8 mouse cellular contexts compared by ENCODE assay signal in genomic region chr6:13838677-13839344, GRCm38 (mm10). TPM values are rescaled to one million over a fixed set of nuclear protein-coding genes. Genes with fewer than 3 reads are reported as not detected.
DNase-seq lines count a peak whose midpoint lies in the region; ATAC-seq and TF ChIP-seq lines count a peak whose summit lies in the region.

No protein-coding gene starts in this region.

- peak overlapping the region; percentile 98 for H3K4me2 ChIP-seq in CH12.LX (ENCODE audit: insufficient read depth, low read depth, poor library complexity, severe bottlenecking)
- H3K4me2 ChIP-seq in forebrain, embryonic 16.5 days (ENCODE audit: low read length): peak overlapping the region; percentile 88
- H3K4me2 ChIP-seq in neural tube, embryonic 13.5 days: peak overlapping the region; percentile 75

- peak; percentile 93 for ATAC-seq in forebrain, embryonic 16.5 days
- peak; percentile 90 for ATAC-seq in neural tube, embryonic 13.5 days (ENCODE audit: low read depth)

- under 1% methylated on average over 41 of the region's 41 CpGs for WGBS in forebrain, embryonic 16.5 days
- 1% methylated on average over 33 of the region's 41 CpGs for WGBS in neural tube, embryonic 13.5 days

- DNase-seq in CH12.LX (ENCODE audit: extremely low read depth): peak; percentile 51
- peak; percentile 80 for DNase-seq in cerebellum, adult 11 months
- peak; percentile 36 for DNase-seq in heart, postnatal 25 days (ENCODE audit: low spot score)
- DNase-seq in layer of hippocampus, adult 2 months (ENCODE audit: low spot score in 2 of 2): peak; percentile 81
- peak; percentile 58 for DNase-seq in lung, adult 18-20 months

- peak overlapping the region; percentile 21 to 69 (median 59) for H3K4me3 ChIP-seq in CH12.LX (replicated peaks in 1 of 3; ENCODE audit: low read depth in 2 of 3, low read length in 2 of 3, poor library complexity in 1 of 3)
- H3K4me3 ChIP-seq in forebrain, embryonic 16.5 days (replicated peaks; ENCODE audit: low read length): peak overlapping the region; percentile 79
- H3K4me3 ChIP-seq in layer of hippocampus, adult 2 months: peak overlapping the region; percentile 88
- H3K4me3 ChIP-seq in neural tube, embryonic 13.5 days: peak overlapping the region; percentile 78
- H3K4me3 ChIP-seq in testis, adult 2 months (ENCODE audit: control insufficient read depth, low read depth, low read length): peak overlapping the region; percentile 58

- TF ChIP-seq CTCF in CH12.LX (conservative IDR thresholded peaks at IDR 0.05 in 1 of 2, IDR thresholded peaks at IDR 0.05 in 1 of 2; ENCODE audit: low read depth in 2 of 2, low read length in 2 of 2): no peak
- TF ChIP-seq CTCF in layer of hippocampus, adult 2 months (conservative IDR thresholded peaks at IDR 0.05): no peak
- no peak for TF ChIP-seq CTCF in testis, adult 2 months (IDR thresholded peaks at IDR 0.05; ENCODE audit: control insufficient read depth, insufficient read depth, insufficient replicate concordance, low read depth, low read length)

- intact Hi-C loops in heart, postnatal 25 days (cut with DNase I): loop anchor here (2.0 kb wide), 1 partner anchor 32 kb away; the partner anchor contains the start of gene 2610001J05Rik

- H3K27ac ChIP-seq in CH12.LX (ENCODE audit: insufficient read depth, low read depth): no peak overlapping the region
- peak overlapping the region; percentile 100 for H3K27ac ChIP-seq in forebrain, embryonic 16.5 days (ENCODE audit: low read length)
- H3K27ac ChIP-seq in layer of hippocampus, adult 2 months: peak overlapping the region; percentile 100
- peak overlapping the region; percentile 99 for H3K27ac ChIP-seq in neural tube, embryonic 13.5 days (replicated peaks)
- H3K27ac ChIP-seq in testis, adult 2 months (ENCODE audit: control insufficient read depth, insufficient read depth, low read depth, low read length): no peak overlapping the region

- dilution Hi-C loops in CH12.LX (cut with MboI; ENCODE audit: extremely low pct_ligation_motif_present, extremely low pct_unique_long_range_greater_than_20kb, low sequenced_read_pairs): no loop called here

- in situ Hi-C loops in CH12.LX (cut with MboI; ENCODE audit: low pct_ligation_motif_present, low pct_unique_long_range_greater_than_20kb, low sequenced_read_pairs): no loop called here

- H3K9ac ChIP-seq in CH12.LX (ENCODE audit: insufficient read depth, low read depth): peak overlapping the region; percentile 89
- H3K9ac ChIP-seq in forebrain, embryonic 16.5 days (replicated peaks; ENCODE audit: low read depth, low read length): peak overlapping the region; percentile 99
- H3K9ac ChIP-seq in neural tube, embryonic 13.5 days: peak overlapping the region; percentile 99

- no peak for TF ChIP-seq EP300 in CH12.LX (IDR thresholded peaks at IDR 0.05; ENCODE audit: low read length)

- peaks cover 6 to 8% of the 10 kb centered on the region in 2 experiments for H3K4me1 ChIP-seq in CH12.LX (ENCODE audit: control insufficient read depth in 1 of 2, insufficient read depth in 2 of 2)
- peaks cover 11% of the 10 kb centered on the region for H3K4me1 ChIP-seq in forebrain, embryonic 16.5 days (replicated peaks; ENCODE audit: control insufficient read depth, insufficient read depth, low read length)
- peaks cover 33% of the 10 kb centered on the region for H3K4me1 ChIP-seq in neural tube, embryonic 13.5 days (replicated peaks)
- peaks cover 2% of the 10 kb centered on the region for H3K4me1 ChIP-seq in testis, adult 2 months (ENCODE audit: control insufficient read depth, insufficient read depth, low read length)

- H3K79me2 ChIP-seq in CH12.LX (replicated peaks; ENCODE audit: control insufficient read depth, extremely low read depth, insufficient read depth, poor library complexity, severe bottlenecking): no peaks in the 10 kb centered on the region

- no peaks in the 10 kb centered on the region for H3K27me3 ChIP-seq in CH12.LX (replicated peaks)
- H3K27me3 ChIP-seq in forebrain, embryonic 16.5 days (replicated peaks; ENCODE audit: control insufficient read depth, insufficient read depth, low read length): no peaks in the 10 kb centered on the region
- no peaks in the 10 kb centered on the region for H3K27me3 ChIP-seq in neural tube, embryonic 13.5 days
- H3K27me3 ChIP-seq in testis, adult 2 months (ENCODE audit: control insufficient read depth, insufficient read depth, low read length): no peaks in the 10 kb centered on the region

- TF ChIP-seq POLR2A in CH12.LX (IDR thresholded peaks at IDR 0.05; ENCODE audit: low read depth, low read length): no peak
- TF ChIP-seq POLR2A in testis, adult 2 months (IDR thresholded peaks at IDR 0.05; ENCODE audit: control insufficient read depth, low read depth, low read length): no peak

- no peak for TF ChIP-seq RAD21 in CH12.LX (IDR thresholded peaks at IDR 0.05; ENCODE audit: low read depth, low read length)

- no peaks in the 10 kb centered on the region for H3K36me3 ChIP-seq in CH12.LX (replicated peaks in 1 of 2; ENCODE audit: control insufficient read depth in 1 of 2, insufficient read depth in 1 of 2, low read length in 1 of 2)
- no peaks in the 10 kb centered on the region for H3K36me3 ChIP-seq in forebrain, embryonic 16.5 days (ENCODE audit: control insufficient read depth, insufficient read depth)
- no peaks in the 10 kb centered on the region for H3K36me3 ChIP-seq in neural tube, embryonic 13.5 days
- H3K36me3 ChIP-seq in testis, adult 2 months (ENCODE audit: control insufficient read depth, insufficient read depth, low read length): no peaks in the 10 kb centered on the region

- no peaks in the 10 kb centered on the region for H3K9me3 ChIP-seq in CH12.LX (replicated peaks; ENCODE audit: low read length)
- no peaks in the 10 kb centered on the region for H3K9me3 ChIP-seq in forebrain, embryonic 16.5 days (ENCODE audit: control insufficient read depth, low read length)
- H3K9me3 ChIP-seq in neural tube, embryonic 13.5 days: no peaks in the 10 kb centered on the region

TF ChIP-seq in CH12.LX, 34 proteins besides CTCF, POLR2A, EP300 and RAD21:
- TF ChIP-seq MYC (IDR thresholded peaks at IDR 0.05; ENCODE audit: low read depth, low read length) (no peak), JUND (conservative IDR thresholded peaks at IDR 0.05; ENCODE audit: low read depth, low read length) (no peak), NELFE (IDR thresholded peaks at IDR 0.05; ENCODE audit: low read depth, low read length) (no peak), RCOR1 (conservative IDR thresholded peaks at IDR 0.05; ENCODE audit: low read depth, low read length) (no peak), UBTF (IDR thresholded peaks at IDR 0.05; ENCODE audit: low read depth, low read length) (peak; percentile 68; the same call in 1 of the 2 replicates), MEF2A (IDR thresholded peaks at IDR 0.05; ENCODE audit: borderline replicate concordance, low read depth, low read length) (no peak), ELF1 (IDR thresholded peaks at IDR 0.05; ENCODE audit: low read depth, low read length) (no peak), ZC3H11A (IDR thresholded peaks at IDR 0.05; ENCODE audit: low read depth, low read length) (no peak), MAFK (IDR thresholded peaks at IDR 0.05; ENCODE audit: insufficient replicate concordance, low read length) (no peak), ZNF384 (IDR thresholded peaks at IDR 0.05; ENCODE audit: low read depth, low read length) (peak; percentile 82), MXI1 (IDR thresholded peaks at IDR 0.05; ENCODE audit: low read depth, low read length) (no peak), USF2 (conservative IDR thresholded peaks at IDR 0.05; ENCODE audit: low read depth, low read length) (no peak)

RNA-seq across cellular contexts. Expression of gene Gpr85, which starts 0.9 kb away (rescaled TPM):
- total RNA-seq in CH12.LX (2012; rRNA removed) (0.13 and 0.59 TPM in 2 replicates), CH12.LX (2014; rRNA removed) (0.35 and 0.46 TPM in 2 replicates)
- 0.20 and 0.27 TPM in 2 replicates for polyA plus RNA-seq in CH12.LX (2012; ENCODE audit: insufficient read length, low read depth)
- polyA plus RNA-seq in forebrain, embryonic 16.5 days (2015; fragmentation: Nextera tagmentation; extraction: Ambion mirVana): 155 and 162 TPM in 2 replicates
- under 1 TPM; 0.11 to 0.47 TPM for total RNA-seq in heart, postnatal 25 days (2021)
- 10 to 100 TPM; 40.1 to 43.1 TPM for total RNA-seq in layer of hippocampus, adult 2 months (2021)
- polyA plus RNA-seq in neural tube, embryonic 13.5 days (2015; fragmentation: Nextera tagmentation; extraction: Ambion mirVana): 78.5 and 82.4 TPM in 2 replicates
- 0.07 TPM in 1 of 2 replicates, not detected in the other for polyA plus RNA-seq in testis, adult 2 months (2012; rRNA removed)

RNA-seq across cellular contexts. Expression of gene 2610001J05Rik, which starts 32.5 kb away (rescaled TPM):
- total RNA-seq in CH12.LX (2012; rRNA removed): 36.9 and 41.3 TPM in 2 replicates
- 42.1 and 44.3 TPM in 2 replicates for total RNA-seq in CH12.LX (2014; rRNA removed)
- polyA plus RNA-seq in CH12.LX (2012; ENCODE audit: insufficient read length, low read depth): 59.3 and 76.2 TPM in 2 replicates
- 101 and 106 TPM in 2 replicates for polyA plus RNA-seq in forebrain, embryonic 16.5 days (2015; fragmentation: Nextera tagmentation; extraction: Ambion mirVana)
- total RNA-seq in heart, postnatal 25 days (2021): 10 to 100 TPM; 40.9 to 44.3 TPM
- 10 to 100 TPM; 37.0 to 40.3 TPM for total RNA-seq in layer of hippocampus, adult 2 months (2021)
- polyA plus RNA-seq in neural tube, embryonic 13.5 days (2015; fragmentation: Nextera tagmentation; extraction: Ambion mirVana): 89.4 and 93.9 TPM in 2 replicates
- 7.2 and 8.6 TPM in 2 replicates for polyA plus RNA-seq in testis, adult 2 months (2012; rRNA removed)

Comparison
In these comparisons a context has a peak if more than half of its experiments do, and no peak if none do; other contexts are left out.
1. H3K27ac ChIP-seq: peak in forebrain, embryonic 16.5 days (single experiment), layer of hippocampus, adult 2 months (single experiment) and neural tube, embryonic 13.5 days (single experiment); none in CH12.LX (single experiment) and testis, adult 2 months (single experiment).
2. RNA of gene Gpr85, which starts 0.9 kb away (polyA plus RNA-seq): 155 to 162 TPM in forebrain, embryonic 16.5 days and 78.5 to 82.4 TPM in neural tube, embryonic 13.5 days; 0.20 to 0.27 TPM in CH12.LX and 0.07 TPM in testis, adult 2 months; every median in the first group is over 10 times any median in the second.
3. Peak in every context shown above with its lines, with median percentiles within 50 percentile points of each other: DNase-seq, H3K4me2 ChIP-seq, H3K4me3 ChIP-seq and H3K9ac ChIP-seq.